Mouse (Mus musculus) hindbrain, embryonic 16.5 days (tissue): ENCODE measurements around the gene Parvb. TPM values are rescaled to one million over a fixed set of nuclear protein-coding genes. Genes with fewer than 3 reads are reported as not detected.

Source experiments
- ATAC-seq: fragments of 200-750 bp; cut with Nextera tagmentation; 2 replicates; pipeline ENCODE4 v1.8.0; 2017; ENCODE audit warnings: moderate TSS enrichment, moderate library complexity
- H3K27ac ChIP-seq: fragments of 300-500 bp; sonication (generic); 2 replicates; pipeline ENCODE4 v1.5.1; 2014; ENCODE audit warnings: low read depth, mild to moderate bottlenecking, control low read depth, low read length, moderate library complexity
- H3K27me3 ChIP-seq: fragments of 300-500 bp; sonication (generic); replicated peaks from 2 replicates; pipeline ENCODE4 v1.6.1; 2014; ENCODE audit warnings: low read length; ENCODE audit not compliant: control insufficient read depth, insufficient read depth
- H3K36me3 ChIP-seq: fragments of 300-500 bp; sonication (generic); 2 replicates; pipeline ENCODE4 v1.6.1; 2014; ENCODE audit warnings: mild to moderate bottlenecking, low read length, moderate library complexity, mixed read lengths; ENCODE audit not compliant: control insufficient read depth, insufficient read depth
- H3K4me1 ChIP-seq: fragments of 300-500 bp; sonication (generic); 2 replicates; pipeline ENCODE4 v1.6.1; 2014; ENCODE audit warnings: low read depth, low read length; ENCODE audit not compliant: control insufficient read depth, insufficient read depth
- H3K4me2 ChIP-seq: fragments of 300-500 bp; sonication (generic); 2 replicates; pipeline ENCODE4 v1.6.1; 2014; ENCODE audit warnings: mild to moderate bottlenecking, low read length, control low read depth, moderate library complexity
- H3K4me3 ChIP-seq: fragments of 300-500 bp; sonication (generic); 2 replicates; pipeline ENCODE4 v1.5.1; 2014; ENCODE audit warnings: mild to moderate bottlenecking, low read length, control low read depth, moderate library complexity
- H3K9ac ChIP-seq: fragments of 300-500 bp; sonication (generic); 2 replicates; pipeline ENCODE4 v1.6.1; 2014; ENCODE audit warnings: low read depth, mild to moderate bottlenecking, control low read depth, low read length, moderate library complexity
- H3K9me3 ChIP-seq: fragments of 300-500 bp; sonication (generic); 2 replicates; pipeline ENCODE4 v1.6.1; 2014; ENCODE audit warnings: mild to moderate bottlenecking, low read length, moderate library complexity; ENCODE audit not compliant: control insufficient read depth
- WGBS: fragments of 180-500 bp; shearing (Covaris S2); extraction: QIAGEN DNeasy Blood & Tissue Kit; methylation state at CpG from one replicate; pipeline ENCODE4 v1.1.7; 2014; 5-methylcytosine and 5-hydroxymethylcytosine counted together
- polyA plus RNA-seq: library from polyadenylated mRNA; unstranded; fragments of >200 nt; fragmentation: Nextera tagmentation; extraction: Ambion mirVana; gene quantifications from 2 replicates; pipeline ENCODE4 v1.2.1, GENCODE M21; 2015

Parvb gene
- polyA plus RNA-seq, 1 experiment from 2014 or later = 4.8 TPM

DNA sequence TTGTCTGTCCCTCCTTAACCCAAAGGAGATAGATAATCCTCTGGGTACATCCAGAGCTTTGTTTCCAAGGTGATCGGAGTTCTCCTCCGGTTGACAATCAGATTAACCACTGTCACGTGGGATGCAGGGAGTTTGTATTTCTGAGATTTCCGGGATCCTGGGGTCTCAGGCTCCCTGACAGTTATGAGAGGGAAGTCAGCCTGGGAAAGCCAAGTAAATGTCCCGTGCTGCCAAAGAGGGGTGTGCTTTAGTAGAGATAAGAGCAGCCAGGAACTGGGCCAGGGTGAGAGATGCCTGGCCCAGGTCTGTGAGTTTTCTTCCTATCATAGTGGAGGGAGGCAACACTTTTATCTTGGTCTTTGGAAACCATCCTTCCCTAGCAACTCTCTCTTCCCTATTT lies 1.2 kb upstream of the Parvb start:
- no peaks in the 10 kb centered on the region for H3K9me3 ChIP-seq
- H3K4me3 ChIP-seq = no peak overlapping the region
- peaks cover 35% of the 10 kb centered on the region for H3K4me1 ChIP-seq
- H3K9ac ChIP-seq = peak overlapping the region; percentile 62; the same call in 1 of the 2 replicates
- H3K36me3 ChIP-seq = no peaks in the 10 kb centered on the region
- no peak for ATAC-seq
- H3K27ac ChIP-seq = peak overlapping the region; percentile 63; the same call in 1 of the 2 replicates
- 17% methylated on average over 5 of the region's 5 CpGs for WGBS
- H3K4me2 ChIP-seq = peak overlapping the region; percentile 89
- H3K27me3 ChIP-seq = no peaks in the 10 kb centered on the region

DNA sequence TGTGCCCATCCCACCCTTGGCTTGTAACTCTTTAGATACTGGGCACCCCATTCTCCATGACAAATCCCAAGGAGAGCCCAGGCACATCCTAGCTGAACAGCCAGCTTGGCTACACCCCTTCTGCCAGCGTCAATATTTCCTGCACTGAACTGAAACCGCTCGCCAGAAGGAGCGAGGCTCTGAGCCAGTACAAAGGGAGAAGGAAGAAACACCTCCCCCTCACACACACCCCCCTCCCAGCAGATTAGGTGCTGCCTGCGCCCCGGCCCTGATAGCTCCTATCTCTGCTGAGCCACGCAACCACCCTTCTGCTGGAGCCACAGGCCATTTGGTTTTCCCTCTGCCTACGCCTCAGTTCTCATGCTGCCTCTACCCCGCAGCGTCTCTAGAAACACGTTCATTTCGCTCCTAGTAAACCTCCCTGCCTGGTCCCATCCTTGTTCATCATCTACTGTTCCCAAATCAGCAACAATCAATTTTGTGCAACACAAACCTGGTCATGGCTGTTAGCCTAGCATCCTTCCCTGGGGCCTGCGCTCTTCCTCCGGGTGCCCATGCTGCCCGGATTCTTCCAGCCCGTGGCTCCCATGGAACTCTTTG lies 630 bp upstream of the Parvb start:
- H3K4me1 ChIP-seq = peaks cover 35% of the 10 kb centered on the region
- H3K27ac ChIP-seq = peak overlapping the region; percentile 63
- peak; percentile 24 for ATAC-seq
- H3K9me3 ChIP-seq = no peaks in the 10 kb centered on the region
- H3K4me3 ChIP-seq = peak overlapping the region; percentile 39
- H3K27me3 ChIP-seq = no peaks in the 10 kb centered on the region
- H3K9ac ChIP-seq = peak overlapping the region; percentile 62
- H3K4me2 ChIP-seq = peak overlapping the region; percentile 89
- H3K36me3 ChIP-seq = no peaks in the 10 kb centered on the region
- 4% methylated on average over 16 of the region's 16 CpGs for WGBS

DNA sequence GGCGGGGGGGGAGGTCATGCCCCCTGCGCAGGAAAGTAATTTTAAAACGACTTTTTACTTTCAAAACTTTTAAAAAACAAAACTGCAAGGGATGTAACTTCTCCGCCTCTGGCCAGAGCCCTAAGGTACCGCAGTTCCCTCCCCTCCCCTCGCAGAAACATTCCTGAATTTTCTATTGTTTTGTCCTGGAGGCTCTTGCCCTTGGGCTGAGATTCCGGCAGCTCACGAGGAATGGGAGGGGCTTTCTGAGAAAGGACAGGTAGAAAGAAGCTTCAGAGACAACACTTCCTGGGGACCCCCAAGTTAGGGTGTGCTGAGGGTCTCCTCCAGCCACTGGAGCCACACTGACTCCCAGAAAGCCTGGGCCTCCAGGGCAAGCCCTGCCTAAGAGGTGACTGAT lies 766 bp downstream of the Parvb start:
- 24% methylated on average over 7 of the region's 8 CpGs for WGBS
- no peak for ATAC-seq
- H3K9me3 ChIP-seq = no peaks in the 10 kb centered on the region
- peak overlapping the region; percentile 89 for H3K4me2 ChIP-seq
- peaks cover 26% of the 10 kb centered on the region for H3K4me1 ChIP-seq
- H3K36me3 ChIP-seq = no peaks in the 10 kb centered on the region
- H3K27ac ChIP-seq = no peak overlapping the region
- peak overlapping the region; percentile 39 for H3K4me3 ChIP-seq
- peak overlapping the region; percentile 62; the same call in 1 of the 2 replicates for H3K9ac ChIP-seq
- H3K27me3 ChIP-seq = no peaks in the 10 kb centered on the region

DNA sequence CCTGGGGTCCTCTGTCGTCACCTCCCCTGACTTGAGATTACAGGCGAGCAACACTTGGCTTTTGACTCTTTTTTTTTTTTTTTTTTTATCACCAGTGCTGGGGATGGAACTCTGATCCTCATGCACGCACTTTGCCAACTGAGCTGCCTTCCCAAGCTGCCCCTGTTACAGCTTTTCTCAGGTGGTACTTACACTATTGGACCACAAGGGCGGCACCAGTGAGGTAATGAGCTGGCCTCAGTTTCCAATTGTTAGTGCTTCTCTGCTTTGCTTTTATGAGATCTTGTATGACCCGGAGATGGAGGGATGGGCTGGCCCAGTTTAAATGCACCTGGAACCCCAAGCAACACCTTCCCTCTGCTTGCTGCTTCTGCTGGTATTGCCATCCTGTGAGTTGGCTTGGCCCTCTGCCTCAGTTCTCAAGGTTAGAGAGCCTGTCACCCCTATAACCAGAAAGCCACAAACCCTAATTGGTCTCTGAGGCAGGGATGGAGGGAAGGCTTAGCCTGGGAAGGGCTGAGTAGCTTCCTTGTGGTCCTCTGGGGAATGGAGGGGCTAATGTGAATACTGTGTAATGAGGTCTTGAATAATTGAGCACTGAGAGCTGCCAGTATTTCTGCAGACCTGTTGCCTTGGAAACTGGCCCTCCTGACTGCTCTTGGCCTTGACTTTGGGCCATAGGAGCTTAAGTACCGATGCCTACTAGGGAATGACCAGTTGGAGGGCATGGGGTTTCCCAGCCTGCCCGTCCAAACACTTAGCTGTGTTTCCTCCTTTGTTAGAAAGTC lies 3.1 kb downstream of the Parvb start:
- Histone ChIP-seq H3K27me3 (no peaks in the 10 kb centered on the region), H3K9me3 (no peaks in the 10 kb centered on the region), H3K9ac (no peak overlapping the region), H3K27ac (no peak overlapping the region; the same call in 1 of the 2 replicates), H3K36me3 (no peaks in the 10 kb centered on the region), H3K4me3 (no peak overlapping the region), H3K4me2 (no peak overlapping the region), H3K4me1 (peaks cover 38% of the 10 kb centered on the region)
- peak; percentile 44; the same call in 1 of the 2 replicates for ATAC-seq
- 71% methylated on average over 7 of the region's 7 CpGs for WGBS

DNA sequence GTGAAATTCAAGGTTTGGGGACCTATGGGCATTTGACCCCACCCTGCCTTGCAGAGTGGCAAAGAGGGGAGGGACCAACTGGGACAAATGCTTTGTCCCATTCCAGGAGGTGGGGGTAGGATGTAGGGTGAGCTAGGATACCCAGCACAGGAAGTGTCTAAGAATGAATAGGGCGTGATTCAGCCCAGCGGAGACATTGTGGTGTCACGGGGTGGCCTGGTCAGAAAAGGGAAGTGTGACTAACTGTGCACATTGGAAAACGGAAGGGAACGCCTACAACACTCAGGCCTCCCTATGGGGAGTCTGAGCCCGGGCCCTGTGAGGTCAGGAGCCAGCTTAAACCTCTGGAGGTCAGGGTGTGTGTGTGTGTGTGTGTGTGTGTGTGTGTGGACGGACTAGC lies 3.8 kb downstream of the Parvb start:
- Histone ChIP-seq H3K27me3 (no peaks in the 10 kb centered on the region), H3K27ac (no peak overlapping the region; the same call in 1 of the 2 replicates), H3K9me3 (no peaks in the 10 kb centered on the region), H3K4me2 (no peak overlapping the region), H3K4me1 (peaks cover 36% of the 10 kb centered on the region), H3K9ac (no peak overlapping the region), H3K36me3 (no peaks in the 10 kb centered on the region), H3K4me3 (no peak overlapping the region)
- WGBS = 51% methylated on average over 7 of the region's 7 CpGs
- ATAC-seq = peak; percentile 40; the same call in 1 of the 2 replicates

DNA sequence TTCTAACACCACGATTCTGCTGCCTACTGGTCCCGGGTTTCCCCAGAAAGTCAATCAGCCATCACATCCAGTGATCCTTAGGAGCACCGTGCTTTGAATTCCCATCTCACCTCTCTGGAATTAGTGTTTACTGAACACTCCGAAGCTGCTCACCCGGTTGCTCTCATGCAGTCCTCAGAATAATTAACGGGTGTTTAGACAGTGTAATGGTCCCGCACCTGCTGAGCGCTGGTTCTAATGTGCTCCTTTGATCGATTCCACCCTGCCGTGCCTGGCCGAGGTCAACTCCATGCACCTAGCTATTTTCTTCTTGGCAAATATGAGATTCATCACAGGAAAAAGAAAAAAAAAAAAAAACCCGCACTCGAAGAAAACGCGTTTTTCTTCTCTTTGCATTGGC lies 6.7 kb downstream of the Parvb start:
- Histone ChIP-seq H3K36me3 (no peaks in the 10 kb centered on the region), H3K4me2 (peak overlapping the region; percentile 24; the same call in 1 of the 2 replicates), H3K4me1 (peaks cover 19% of the 10 kb centered on the region), H3K9ac (no peak overlapping the region), H3K9me3 (no peaks in the 10 kb centered on the region), H3K4me3 (no peak overlapping the region), H3K27ac (no peak overlapping the region), H3K27me3 (no peaks in the 10 kb centered on the region)
- WGBS = 28% methylated on average over 15 of the region's 15 CpGs
- ATAC-seq = no peak

DNA sequence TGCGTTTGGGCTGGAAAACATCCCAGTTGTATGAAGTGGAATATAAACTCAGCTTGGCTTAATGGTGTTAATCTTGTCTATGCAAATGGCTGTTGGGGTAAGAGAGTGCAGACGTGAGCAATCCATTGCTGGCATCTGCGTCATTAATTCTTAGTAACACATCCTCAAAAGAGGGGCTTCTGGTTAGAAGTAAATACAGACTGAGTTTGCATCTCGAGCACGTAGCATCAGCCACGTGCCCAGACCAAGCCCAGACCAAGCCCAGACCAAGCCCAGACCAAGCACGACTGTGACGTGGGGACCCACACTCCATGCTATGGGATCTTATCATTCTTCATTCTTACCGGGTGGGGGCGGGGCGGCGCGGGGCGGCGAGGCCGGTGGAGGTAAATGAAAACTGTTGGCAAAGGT lies 7.2 kb downstream of the Parvb start:
- WGBS = 20% methylated on average over 16 of the region's 16 CpGs
- Histone ChIP-seq H3K9me3 (no peaks in the 10 kb centered on the region), H3K27me3 (no peaks in the 10 kb centered on the region), H3K4me1 (peaks cover 19% of the 10 kb centered on the region), H3K36me3 (no peaks in the 10 kb centered on the region), H3K9ac (no peak overlapping the region), H3K27ac (no peak overlapping the region), H3K4me2 (peak overlapping the region; percentile 24; the same call in 1 of the 2 replicates), H3K4me3 (no peak overlapping the region)
- ATAC-seq = no peak

DNA sequence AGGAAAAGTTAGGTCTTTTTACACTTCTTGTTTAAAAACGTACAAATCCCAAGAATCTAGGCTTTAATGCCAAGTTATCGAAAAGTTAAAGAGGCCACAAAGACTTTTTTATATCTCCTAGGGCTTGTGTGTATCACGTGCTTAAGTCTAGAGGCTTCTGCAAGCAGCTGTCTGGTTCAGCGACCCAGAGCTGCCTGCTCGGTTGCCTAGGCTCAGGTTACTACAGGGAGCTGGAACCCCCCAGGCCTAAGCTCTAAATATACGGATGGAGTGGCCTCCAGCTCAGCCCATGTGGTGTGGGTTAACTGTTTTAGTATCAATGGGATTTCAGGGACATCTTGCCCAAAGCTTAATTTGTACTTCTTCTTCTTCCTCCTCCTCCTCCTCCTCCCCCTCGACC lies 9.7 kb downstream of the Parvb start:
- Histone ChIP-seq H3K4me2 (no peak overlapping the region), H3K9me3 (no peaks in the 10 kb centered on the region), H3K36me3 (no peaks in the 10 kb centered on the region), H3K27ac (no peak overlapping the region), H3K9ac (no peak overlapping the region), H3K27me3 (no peaks in the 10 kb centered on the region), H3K4me1 (peaks cover 19% of the 10 kb centered on the region), H3K4me3 (no peak overlapping the region)
- 55% methylated on average over 7 of the region's 7 CpGs for WGBS
- ATAC-seq = no peak

DNA sequence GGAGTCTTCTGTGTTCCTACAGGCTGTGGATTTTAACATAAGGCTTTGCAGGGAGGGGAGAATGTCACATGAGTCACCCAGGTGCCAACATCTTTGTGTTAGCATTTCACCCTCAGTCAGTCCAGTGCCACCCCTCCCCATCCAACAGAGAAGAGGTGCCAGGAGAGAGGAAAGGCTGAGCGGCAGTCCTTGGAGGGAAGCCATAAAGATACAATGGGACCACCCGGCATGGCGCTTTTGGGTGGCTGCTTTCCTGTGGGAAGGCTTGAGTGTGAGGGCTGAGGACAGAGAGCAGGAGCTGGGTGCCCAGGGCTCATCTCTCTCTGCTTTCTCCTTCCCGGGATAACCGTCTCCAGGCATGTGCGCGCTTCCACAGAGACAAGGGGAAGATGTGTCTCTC lies 13.3 kb downstream of the Parvb start:
- peak; percentile 67 for ATAC-seq
- WGBS = 35% methylated on average over 7 of the region's 7 CpGs
- Histone ChIP-seq H3K27me3 (no peaks in the 10 kb centered on the region), H3K36me3 (no peaks in the 10 kb centered on the region), H3K4me2 (no peak overlapping the region; the same call in 1 of the 2 replicates), H3K9ac (peak overlapping the region; percentile 1; the same call in 1 of the 2 replicates), H3K9me3 (no peaks in the 10 kb centered on the region; the same call in 1 of the 2 replicates), H3K4me1 (peaks cover 7% of the 10 kb centered on the region), H3K27ac (peak overlapping the region; percentile 59), H3K4me3 (no peak overlapping the region)
